Mouse (Mus musculus) left cerebral cortex, adult 18-20 months (tissue): ENCODE measurements around the gene Tectb. TPM values are rescaled to one million over a fixed set of nuclear protein-coding genes. Genes with fewer than 3 reads are reported as not detected.
"Not testable (repeated sequence)": the region's sequence is repeated elsewhere in the genome, so short reads cannot be mapped to it uniquely, and the experiment has no call there.

Experiments
- DNase-seq, 2 experiments: peaks; one replicate each; pipeline ENCODE4 v3.0.0; 2021 to 2022; ENCODE audit warnings: low spot score in 2 of 2, mixed read lengths in 1 of 2
- long read RNA-seq, 2 experiments: library from polyadenylated mRNA; stranded (forward); transcript quantifications; one replicate each; pipeline ENCODE4 v2.0.0; 2021
- total RNA-seq, 2 experiments: library from RNA; stranded (reverse); gene quantifications; 2 replicates each; pipeline ENCODE4 v1.2.3; 2021

Tectb gene
- total RNA-seq: not detected
- long read RNA-seq, experiment 1, partial matches to known transcripts: 1 of 1 reads
- long read RNA-seq, experiment 1, other reads (novel, unspliced or antisense): 0 of 1 reads
- long read RNA-seq, experiment 2: 0 reads

- DNase-seq: no peak
These were observed at the start of gene Tectb for GRCm38 (mm10) chr19:55180433-55180832. TSS of gene Tectb (plus strand) at chr19:55180733.

GRCm38 (mm10) chr19:55131747-55132146 is 48.8 kb upstream of the Tectb start:
- no peak for DNase-seq

- DNase-seq: no peak
These were observed 48.1 kb upstream of the Tectb start for GRCm38 (mm10) chr19:55132476-55132875.

GRCm38 (mm10) chr19:55134521-55134920 is 46.0 kb upstream of the Tectb start:
- DNase-seq: no peak

GRCm38 (mm10) chr19:55135918-55136317 is 44.6 kb upstream of the Tectb start:
- DNase-seq: no peak

- DNase-seq: no peak
These were observed 43.7 kb upstream of the Tectb start for GRCm38 (mm10) chr19:55136693-55137427.

GRCm38 (mm10) chr19:55137884-55138283 is 42.6 kb upstream of the Tectb start:
- no peak for DNase-seq

- no peak for DNase-seq
These were observed 42.0 kb upstream of the Tectb start for GRCm38 (mm10) chr19:55138506-55138905.

GRCm38 (mm10) chr19:55139301-55139700 is 41.2 kb upstream of the Tectb start:
- DNase-seq: no peak

GRCm38 (mm10) chr19:55143391-55144300 is 36.9 kb upstream of the Tectb start:
- DNase-seq: no peak

- no peak for DNase-seq
These were observed 35.8 kb upstream of the Tectb start for GRCm38 (mm10) chr19:55144691-55145090.

- DNase-seq: no peak
These were observed 35.4 kb upstream of the Tectb start for GRCm38 (mm10) chr19:55145136-55145535.

- DNase-seq: peak in 1 of 2 experiments; percentile 7
These were observed 33.0 kb upstream of the Tectb start for GRCm38 (mm10) chr19:55147568-55147967.

GRCm38 (mm10) chr19:55148109-55148508 is 32.4 kb upstream of the Tectb start:
- DNase-seq: no peak

GRCm38 (mm10) chr19:55149646-55150045 is 30.9 kb upstream of the Tectb start:
- no peak for DNase-seq

- DNase-seq: not testable (repeated sequence)
These were observed 28.3 kb upstream of the Tectb start for GRCm38 (mm10) chr19:55152274-55152673.

GRCm38 (mm10) chr19:55152983-55153382 is 27.6 kb upstream of the Tectb start:
- no peak for DNase-seq

GRCm38 (mm10) chr19:55157029-55157428 is 23.5 kb upstream of the Tectb start:
- DNase-seq: no peak

GRCm38 (mm10) chr19:55158606-55159005 is 21.9 kb upstream of the Tectb start:
- DNase-seq: no peak

- no peak for DNase-seq
These were observed 20.7 kb upstream of the Tectb start for GRCm38 (mm10) chr19:55159826-55160225.

GRCm38 (mm10) chr19:55162271-55162670 is 18.3 kb upstream of the Tectb start:
- no peak for DNase-seq

- no peak for DNase-seq
These were observed 16.4 kb upstream of the Tectb start for GRCm38 (mm10) chr19:55164162-55164561.
